Mouse (Mus musculus): ENCODE measurements around the gene Rnf19b. TPM values are rescaled to one million over a fixed set of nuclear protein-coding genes. Genes with fewer than 3 reads are reported as not detected.

The Rnf19b gene
- polyA plus RNA-seq (2012; rRNA removed), result 103 and 113 TPM in 2 replicates

DNA sequence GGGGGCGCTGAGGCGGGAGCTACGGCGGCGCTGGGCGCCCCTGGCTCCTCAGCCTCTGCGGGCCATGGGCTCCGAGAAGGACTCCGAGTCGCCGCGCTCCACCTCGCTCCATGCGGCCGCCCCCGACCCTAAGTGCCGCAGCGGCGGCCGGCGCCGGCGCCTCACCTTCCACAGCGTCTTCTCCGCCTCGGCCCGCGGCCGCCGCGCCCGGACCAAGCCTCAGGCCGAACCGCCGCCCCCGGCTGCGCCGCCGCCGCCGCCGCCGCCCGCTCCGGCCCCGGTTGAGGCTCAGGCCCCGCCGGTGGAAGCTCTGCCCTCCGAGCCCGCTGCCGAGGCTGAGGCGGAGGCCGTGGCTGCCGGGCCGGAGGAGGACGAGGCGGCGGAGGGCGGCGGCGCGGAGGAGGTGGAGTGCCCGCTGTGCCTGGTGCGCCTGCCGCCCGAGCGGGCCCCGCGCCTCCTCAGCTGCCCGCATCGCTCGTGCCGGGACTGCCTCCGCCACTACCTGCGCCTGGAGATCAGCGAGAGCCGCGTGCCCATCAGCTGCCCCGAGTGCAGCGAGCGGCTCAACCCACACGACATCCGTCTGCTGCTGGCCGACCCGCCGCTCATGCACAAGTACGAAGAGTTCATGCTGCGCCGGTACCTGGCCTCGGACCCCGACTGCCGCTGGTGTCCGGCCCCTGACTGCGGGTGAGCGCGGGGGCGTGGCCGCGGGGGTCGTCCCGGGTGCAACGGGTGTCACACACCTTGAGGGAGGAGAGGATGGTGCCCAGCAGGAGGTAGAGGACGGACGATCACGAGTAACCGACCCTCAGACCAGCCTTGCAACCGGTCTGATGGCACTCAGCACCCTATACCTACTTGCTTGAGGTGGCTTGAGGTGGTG, at the start of gene Rnf19b:
Rnf19b (plus strand) TSS at position 65 of the 886 bp plus-strand sequence.

GRCm38 (mm10) chr4:129105356-129105755, 47.3 kb downstream of the Rnf19b start, which contains the start of gene Tmem54:
Tmem54 (plus strand) TSS chr4:129105548.

GRCm38 (mm10) chr4:129121569-129122086, 63.6 kb downstream of the Rnf19b start, which contains the start of gene Hpca:
Hpca (minus strand) TSS chr4:129122036.

Other genes starting within 250 kb of the Rnf19b start
- 8.8 and 9.5 TPM in 2 replicates for gene Trim62, start 174.7 kb upstream of the Rnf19b start, polyA plus RNA-seq (2012; rRNA removed)
- 6.8 and 6.9 TPM in 2 replicates for gene Azin2, start 95.8 kb upstream of the Rnf19b start, polyA plus RNA-seq (2012; rRNA removed)
- 84.7 and 88.1 TPM in 2 replicates for gene Ak2, start 66.3 kb upstream of the Rnf19b start, polyA plus RNA-seq (2012; rRNA removed)
- gene Tmem54, start 47.3 kb downstream of the Rnf19b start, polyA plus RNA-seq (2012; rRNA removed), result 336 and 579 TPM in 2 replicates
- gene Hpca, start 63.8 kb downstream of the Rnf19b start, polyA plus RNA-seq (2012; rRNA removed), result 0.54 and 0.65 TPM in 2 replicates
- 8.6 and 9.0 TPM in 2 replicates for gene Fndc5, start 78.7 kb downstream of the Rnf19b start, polyA plus RNA-seq (2012; rRNA removed)
- 7.0 and 8.4 TPM in 2 replicates for gene S100pbp, start 131.5 kb downstream of the Rnf19b start, polyA plus RNA-seq (2012; rRNA removed)
- gene Yars, start 131.5 kb downstream of the Rnf19b start, polyA plus RNA-seq (2012; rRNA removed), result 17.5 and 19.0 TPM in 2 replicates
- gene C77080, start 203.1 kb downstream of the Rnf19b start, polyA plus RNA-seq (2012; rRNA removed), result 206 and 217 TPM in 2 replicates
- 2.8 TPM in 2 replicates for gene Sync, start 229.3 kb downstream of the Rnf19b start, polyA plus RNA-seq (2012; rRNA removed)